Mouse (Mus musculus): ENCODE data around the gene Six5. TPM values are rescaled to one million over a fixed set of nuclear protein-coding genes. Genes with fewer than 3 reads are reported as not detected.
A peak's percentile ranks its signal among the peaks of the same experiment; 100 is the strongest.
"Not testable (repeated sequence)": the region's sequence is repeated elsewhere in the genome, so short reads cannot be mapped to it uniquely, and the experiment has no call there.

Six5 gene
- polyA plus RNA-seq, 1 experiment from 2014 or later = 4.3 TPM

- Histone ChIP-seq H3K9me3 (ENCODE audit: control insufficient read depth, low read length) (no peaks in the 10 kb centered on the region), H3K9ac (ENCODE audit: low read depth, low read length) (no peak overlapping the region), H3K4me2 (no peak overlapping the region), H3K4me3 (ENCODE audit: low read depth, low read length) (no peak overlapping the region), H3K27ac (ENCODE audit: low read depth, low read length) (no peak overlapping the region), H3K4me1 (replicated peaks; ENCODE audit: control insufficient read depth, insufficient read depth, low read length) (0 out of 2 replicates have a peak, but pooled peaks cover 2% of the 10 kb centered on the region), H3K27me3 (replicated peaks; ENCODE audit: control insufficient read depth, insufficient read depth, low read length) (peaks cover 30% of the 10 kb centered on the region), H3K36me3 (ENCODE audit: control insufficient read depth, insufficient read depth, low read length) (no peaks in the 10 kb centered on the region)
- DNase-seq (ENCODE audit: low spot score) (no peak), ATAC-seq (replicated peaks; ENCODE audit: low FRiP score) (no peak)
- 39% methylated on average over 3 of the region's 3 CpGs for WGBS
Observed at GRCm38 (mm10) chr7:19069500-19069899, 24.9 kb upstream of the Six5 start.

GRCm38 (mm10) chr7:19071024-19071423 lies 23.4 kb upstream of the Six5 start:
- H3K9ac ChIP-seq (ENCODE audit: low read depth, low read length); H3K36me3 ChIP-seq (ENCODE audit: control insufficient read depth, insufficient read depth, low read length); ATAC-seq (replicated peaks; ENCODE audit: low FRiP score); H3K4me1 ChIP-seq (replicated peaks; ENCODE audit: control insufficient read depth, insufficient read depth, low read length); DNase-seq (ENCODE audit: low spot score); H3K9me3 ChIP-seq (ENCODE audit: control insufficient read depth, low read length); H3K4me3 ChIP-seq (ENCODE audit: low read depth, low read length); H3K4me2 ChIP-seq; H3K27ac ChIP-seq (ENCODE audit: low read depth, low read length): not testable (repeated sequence)
- peaks cover 15% of the 10 kb centered on the region for H3K27me3 ChIP-seq (replicated peaks; ENCODE audit: control insufficient read depth, insufficient read depth, low read length)
- 48% methylated on average over 3 of the region's 3 CpGs for WGBS

GRCm38 (mm10) chr7:19073504-19073903 lies 20.9 kb upstream of the Six5 start:
- Histone ChIP-seq H3K27me3 (replicated peaks; ENCODE audit: control insufficient read depth, insufficient read depth, low read length) (no peaks in the 10 kb centered on the region), H3K9me3 (ENCODE audit: control insufficient read depth, low read length) (no peaks in the 10 kb centered on the region), H3K4me3 (ENCODE audit: low read depth, low read length) (no peak overlapping the region), H3K27ac (ENCODE audit: low read depth, low read length) (no peak overlapping the region), H3K9ac (ENCODE audit: low read depth, low read length) (no peak overlapping the region), H3K4me1 (replicated peaks; ENCODE audit: control insufficient read depth, insufficient read depth, low read length) (peaks cover 24% of the 10 kb centered on the region), H3K4me2 (no peak overlapping the region), H3K36me3 (ENCODE audit: control insufficient read depth, insufficient read depth, low read length) (peaks cover 3% of the 10 kb centered on the region; the same call in 1 of the 2 replicates)
- WGBS = 75% methylated on average over 9 of the region's 9 CpGs
- DNase-seq (ENCODE audit: low spot score) = no peak
- ATAC-seq (replicated peaks; ENCODE audit: low FRiP score) = no peak

- Histone ChIP-seq H3K9ac (ENCODE audit: low read depth, low read length) (no peak overlapping the region), H3K36me3 (ENCODE audit: control insufficient read depth, insufficient read depth, low read length) (peaks cover 10% of the 10 kb centered on the region; the same call in 1 of the 2 replicates), H3K9me3 (ENCODE audit: control insufficient read depth, low read length) (no peaks in the 10 kb centered on the region), H3K27me3 (replicated peaks; ENCODE audit: control insufficient read depth, insufficient read depth, low read length) (0 out of 2 replicates have a peak, but pooled peaks cover under 1% of the 10 kb centered on the region), H3K4me2 (no peak overlapping the region), H3K4me1 (replicated peaks; ENCODE audit: control insufficient read depth, insufficient read depth, low read length) (peaks cover 24% of the 10 kb centered on the region), H3K4me3 (ENCODE audit: low read depth, low read length) (no peak overlapping the region), H3K27ac (ENCODE audit: low read depth, low read length) (no peak overlapping the region)
- DNase-seq (ENCODE audit: low spot score) (no peak), ATAC-seq (replicated peaks; ENCODE audit: low FRiP score) (no peak)
- WGBS = 93% methylated on average over 6 of the region's 6 CpGs
Observed at GRCm38 (mm10) chr7:19074494-19074893, 19.9 kb upstream of the Six5 start.

GRCm38 (mm10) chr7:19075231-19075630 lies 19.2 kb upstream of the Six5 start:
- Histone ChIP-seq H3K27ac (ENCODE audit: low read depth, low read length) (no peak overlapping the region), H3K4me3 (ENCODE audit: low read depth, low read length) (peak overlapping the region; percentile 96), H3K4me2 (peak overlapping the region; percentile 96), H3K9ac (ENCODE audit: low read depth, low read length) (peak overlapping the region; percentile 5; the same call in 1 of the 2 replicates), H3K4me1 (replicated peaks; ENCODE audit: control insufficient read depth, insufficient read depth, low read length) (peaks cover 24% of the 10 kb centered on the region), H3K36me3 (ENCODE audit: control insufficient read depth, insufficient read depth, low read length) (peaks cover 18% of the 10 kb centered on the region), H3K27me3 (replicated peaks; ENCODE audit: control insufficient read depth, insufficient read depth, low read length) (0 out of 2 replicates have a peak, but pooled peaks cover 2% of the 10 kb centered on the region), H3K9me3 (ENCODE audit: control insufficient read depth, low read length) (no peaks in the 10 kb centered on the region)
- WGBS = 47% methylated on average over 5 of the region's 5 CpGs
- DNase-seq (ENCODE audit: low spot score) (no peak), ATAC-seq (replicated peaks; ENCODE audit: low FRiP score) (no peak)

GRCm38 (mm10) chr7:19075723-19076585 lies 18.4 kb upstream of the Six5 start, which contains the start of gene Dmwd:
Gene Dmwd, plus strand, starts transcription at chr7:19076227.
- WGBS = under 1% methylated on average over 88 of the region's 91 CpGs
- Histone ChIP-seq H3K36me3 (ENCODE audit: control insufficient read depth, insufficient read depth, low read length) (peaks cover 25% of the 10 kb centered on the region), H3K9ac (ENCODE audit: low read depth, low read length) (peak within 1 kb of the TSS; percentile 93), H3K4me1 (replicated peaks; ENCODE audit: control insufficient read depth, insufficient read depth, low read length) (peaks cover 24% of the 10 kb centered on the region), H3K4me3 (ENCODE audit: low read depth, low read length) (peak within 1 kb of the TSS; percentile 96), H3K4me2 (peak within 1 kb of the TSS; percentile 96), H3K27me3 (replicated peaks; ENCODE audit: control insufficient read depth, insufficient read depth, low read length) (peaks cover 7% of the 10 kb centered on the region; the same call in 1 of the 2 replicates), H3K9me3 (ENCODE audit: control insufficient read depth, low read length) (no peaks in the 10 kb centered on the region), H3K27ac (ENCODE audit: low read depth, low read length) (peak within 1 kb of the TSS; percentile 78)
- DNase-seq (ENCODE audit: low spot score) = peak; percentile 98
- peak; percentile 97 for ATAC-seq (replicated peaks; ENCODE audit: low FRiP score)

GRCm38 (mm10) chr7:19076586-19076991 lies 17.8 kb upstream of the Six5 start:
- Histone ChIP-seq H3K36me3 (ENCODE audit: control insufficient read depth, insufficient read depth, low read length) (peaks cover 29% of the 10 kb centered on the region), H3K9me3 (ENCODE audit: control insufficient read depth, low read length) (no peaks in the 10 kb centered on the region), H3K9ac (ENCODE audit: low read depth, low read length) (peak overlapping the region; percentile 93), H3K4me1 (replicated peaks; ENCODE audit: control insufficient read depth, insufficient read depth, low read length) (peaks cover 24% of the 10 kb centered on the region), H3K4me3 (ENCODE audit: low read depth, low read length) (peak overlapping the region; percentile 96), H3K4me2 (peak overlapping the region; percentile 96), H3K27me3 (replicated peaks; ENCODE audit: control insufficient read depth, insufficient read depth, low read length) (peaks cover 7% of the 10 kb centered on the region; the same call in 1 of the 2 replicates), H3K27ac (ENCODE audit: low read depth, low read length) (peak overlapping the region; percentile 78)
- under 1% methylated on average over 22 of the region's 22 CpGs for WGBS
- ATAC-seq (replicated peaks; ENCODE audit: low FRiP score) = peak; percentile 55; the same call in 1 of the 2 replicates
- peak; percentile 51 for DNase-seq (ENCODE audit: low spot score)

GRCm38 (mm10) chr7:19077761-19078160 lies 16.6 kb upstream of the Six5 start:
- Histone ChIP-seq H3K27ac (ENCODE audit: low read depth, low read length) (no peak overlapping the region), H3K36me3 (ENCODE audit: control insufficient read depth, insufficient read depth, low read length) (peaks cover 38% of the 10 kb centered on the region), H3K9me3 (ENCODE audit: control insufficient read depth, low read length) (no peaks in the 10 kb centered on the region), H3K4me1 (replicated peaks; ENCODE audit: control insufficient read depth, insufficient read depth, low read length) (peaks cover 29% of the 10 kb centered on the region), H3K4me2 (peak overlapping the region; percentile 96), H3K4me3 (ENCODE audit: low read depth, low read length) (peak overlapping the region; percentile 96), H3K9ac (ENCODE audit: low read depth, low read length) (peak overlapping the region; percentile 93; the same call in 1 of the 2 replicates), H3K27me3 (replicated peaks; ENCODE audit: control insufficient read depth, insufficient read depth, low read length) (peaks cover 10% of the 10 kb centered on the region; the same call in 1 of the 2 replicates)
- DNase-seq (ENCODE audit: low spot score) = peak; percentile 56
- no peak for ATAC-seq (replicated peaks; ENCODE audit: low FRiP score)
- 39% methylated on average over 14 of the region's 14 CpGs for WGBS

Data from liver, embryonic 11.5 days (tissue).